In the genomic region with DNA sequence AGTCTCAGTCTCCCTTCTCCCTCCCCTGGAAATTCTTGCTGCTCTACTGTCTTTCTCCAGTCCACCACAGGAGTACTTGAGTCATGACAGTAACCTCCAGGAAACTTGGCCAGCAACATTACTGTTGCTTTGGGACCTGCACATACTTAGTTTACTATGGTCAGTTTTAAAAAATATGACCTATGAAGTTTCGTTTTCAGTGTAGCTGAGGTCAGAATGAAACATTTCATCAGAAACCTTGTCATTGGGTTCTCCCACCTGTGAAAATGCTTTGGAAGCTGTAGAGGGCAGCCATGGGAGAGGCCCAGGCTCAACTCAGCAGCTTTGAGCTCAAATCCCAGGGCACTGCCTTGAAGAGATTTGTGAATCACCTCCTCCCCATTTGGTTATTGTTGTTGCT, we compare ENCODE assay signal across 38 mouse cellular contexts. TPM values are rescaled to one million over a fixed set of nuclear protein-coding genes. Genes with fewer than 3 reads are reported as not detected.
"Had no signal": no experiment of that assay in that cellular context is flagged by ENCODE, and none has a peak within 500 bp of the region (broad histone marks: within the 10 kb centered on the region; RNA-seq: fewer than 3 reads in every experiment).

No protein-coding gene starts in this region.

- H3K27ac ChIP-seq: heart, embryonic 10.5 days; heart, embryonic 13.5 days; heart, embryonic 15.5 days; hindbrain, embryonic 10.5 days; hindbrain, embryonic 12.5 days; hindbrain, embryonic 13.5 days; hindbrain, embryonic 14.5 days; hindbrain, embryonic 15.5 days; hindbrain, postnatal 0 days; intestine, embryonic 15.5 days; kidney, embryonic 15.5 days; kidney, postnatal 0 days; layer of hippocampus, adult 2 months; left cerebral cortex, adult 2 months had no signal

- H3K4me2 ChIP-seq: heart, embryonic 11.5 days; heart, embryonic 12.5 days; heart, embryonic 13.5 days; heart, embryonic 15.5 days; hindbrain, embryonic 12.5 days; hindbrain, embryonic 13.5 days; hindbrain, embryonic 14.5 days; hindbrain, embryonic 15.5 days; intestine, embryonic 15.5 days; kidney, embryonic 15.5 days had no signal

- DNase-seq: heart, postnatal 10 days; heart, postnatal 14 days; heart, postnatal 36 days; heart, postnatal 4 days; kidney, adult 11 months; kidney, adult 18-20 months; kidney, adult 2 months; kidney, adult 8-10 months; kidney, adult 9 months; kidney, postnatal 10 days; kidney, postnatal 14 days; kidney, postnatal 25 days; kidney, postnatal 36 days; kidney, postnatal 4 days; layer of hippocampus, adult 9-11 months; layer of hippocampus, postnatal 36 days had no signal

- ATAC-seq: hindbrain, embryonic 16.5 days; hindbrain, postnatal 0 days; inflammation-experienced regulatory T-cells, adult 6 months; intestine, embryonic 15.5 days; intestine, embryonic 16.5 days; intestine, postnatal 0 days had no signal

- H3K4me1 ChIP-seq: heart, embryonic 10.5 days; heart, embryonic 12.5 days; heart, embryonic 13.5 days; heart, embryonic 15.5 days; hindbrain, embryonic 10.5 days; hindbrain, embryonic 12.5 days; hindbrain, embryonic 15.5 days; intestine, embryonic 15.5 days; kidney, embryonic 15.5 days had no signal

- H3K9ac ChIP-seq: heart, embryonic 12.5 days; heart, embryonic 13.5 days; heart, embryonic 15.5 days; hindbrain, embryonic 12.5 days; hindbrain, embryonic 13.5 days; hindbrain, embryonic 14.5 days; hindbrain, embryonic 15.5 days; intestine, embryonic 15.5 days; kidney, embryonic 15.5 days had no signal

- H3K27me3 ChIP-seq: heart, embryonic 12.5 days; heart, embryonic 13.5 days; heart, embryonic 15.5 days; hindbrain, embryonic 12.5 days; hindbrain, embryonic 13.5 days; hindbrain, embryonic 15.5 days; intestine, embryonic 15.5 days; kidney, embryonic 15.5 days had no signal

- H3K36me3 ChIP-seq: heart, embryonic 10.5 days; heart, embryonic 12.5 days; heart, embryonic 13.5 days; heart, embryonic 15.5 days; hindbrain, embryonic 10.5 days; hindbrain, embryonic 12.5 days; hindbrain, embryonic 13.5 days; hindbrain, embryonic 15.5 days; intestine, embryonic 15.5 days; kidney, embryonic 15.5 days had no signal

- H3K9me3 ChIP-seq: heart, embryonic 10.5 days; heart, embryonic 12.5 days; heart, embryonic 13.5 days; heart, embryonic 15.5 days; hindbrain, embryonic 10.5 days; hindbrain, embryonic 12.5 days; hindbrain, embryonic 13.5 days; hindbrain, embryonic 15.5 days; intestine, embryonic 15.5 days; kidney, embryonic 15.5 days had no signal

- H3K4me3 ChIP-seq: heart, embryonic 10.5 days; heart, embryonic 12.5 days; heart, embryonic 13.5 days; heart, embryonic 15.5 days; hindbrain, embryonic 10.5 days; hindbrain, embryonic 12.5 days; hindbrain, embryonic 13.5 days; hindbrain, embryonic 15.5 days; intestine, embryonic 15.5 days; kidney, embryonic 15.5 days; layer of hippocampus, adult 2 months; left cerebral cortex, adult 2 months had no signal

RNA-seq across cellular contexts. Expression of a gene that starts 15.0 kb away (rescaled TPM):
- total RNA-seq: heart, postnatal 10 days; heart, postnatal 14 days; heart, postnatal 25 days; heart, postnatal 36 days; hematopoietic stem cell, adult 5-6 weeks had no signal
- polyA plus RNA-seq: inflammation-experienced regulatory T-cells, adult 6 months; kidney, adult 2 months had no signal
